Mouse (Mus musculus) liver (tissue): Measurements from ENCODE around the gene Gm16867.
"Not testable (repeated sequence)": the region's sequence is repeated elsewhere in the genome, so short reads cannot be mapped to it uniquely, and the experiment has no call there.

Source experiments
- DNase-seq: peaks from one replicate; pipeline ENCODE4 v3.0.0-alpha.2; 2020; ENCODE audit warnings: mixed read lengths

The Gm16867 gene

GRCm38 (mm10) chr14:69464465-69464864 is 38.7 kb downstream of the Gm16867 start:
- DNase-seq: not testable (repeated sequence)

- not testable (repeated sequence) for DNase-seq
Observed at GRCm38 (mm10) chr14:69457691-69458090, 45.5 kb downstream of the Gm16867 start.

GRCm38 (mm10) chr14:69454640-69455039 is 48.5 kb downstream of the Gm16867 start:
- not testable (repeated sequence) for DNase-seq

- not testable (repeated sequence) for DNase-seq
Observed at GRCm38 (mm10) chr14:69448845-69449244, 54.3 kb downstream of the Gm16867 start.

GRCm38 (mm10) chr14:69447006-69447405 is 56.2 kb downstream of the Gm16867 start:
- not testable (repeated sequence) for DNase-seq

- DNase-seq: not testable (repeated sequence)
Observed at GRCm38 (mm10) chr14:69443092-69443692, 60.0 kb downstream of the Gm16867 start.

- not testable (repeated sequence) for DNase-seq
Observed at GRCm38 (mm10) chr14:69440955-69441354, 62.2 kb downstream of the Gm16867 start.

- not testable (repeated sequence) for DNase-seq
Observed at GRCm38 (mm10) chr14:69438678-69439214, 64.4 kb downstream of the Gm16867 start.

GRCm38 (mm10) chr14:69421003-69421402 is 82.2 kb downstream of the Gm16867 start:
- not testable (repeated sequence) for DNase-seq

- not testable (repeated sequence) for DNase-seq
Observed at GRCm38 (mm10) chr14:69417545-69417944, 85.6 kb downstream of the Gm16867 start.
